ENCODE assay signal across 28 mouse cellular contexts in genomic region chr16:38672370-38672769, GRCm38 (mm10). TPM values are rescaled to one million over a fixed set of nuclear protein-coding genes. Genes with fewer than 3 reads are reported as not detected.
DNase-seq lines count a peak whose midpoint lies in the region; ATAC-seq and TF ChIP-seq lines count a peak whose summit lies in the region.
"Had no signal": no experiment of that assay in that cellular context is flagged by ENCODE, and none has a peak within 500 bp of the region (broad histone marks: within the 10 kb centered on the region; RNA-seq: fewer than 3 reads in every experiment).

No protein-coding gene starts in this region.

- peak; percentile 36; the same call in 1 of the 2 replicates for ATAC-seq in heart, embryonic 14.5 days (ENCODE audit: insufficient number of reproducible peaks, insufficient read depth, low FRiP score, low read depth)
- no peak for ATAC-seq in hindbrain, embryonic 15.5 days (ENCODE audit: low FRiP score, low read depth)
- no peak for ATAC-seq in hindbrain, embryonic 11.5 days (ENCODE audit: low FRiP score)
- ATAC-seq in lung, embryonic 16.5 days (ENCODE audit: low read depth): peak; percentile 52
- ATAC-seq: activated CD4-positive, CD25-positive, alpha-beta regulatory T cell, adult 4 months; forebrain, embryonic 15.5 days; liver, embryonic 12.5 days; midbrain, embryonic 16.5 days had no signal

- DNase-seq in gastrocnemius, adult 2 months: no peak
- DNase-seq in gastrocnemius, postnatal 4 days (ENCODE audit: low spot score in 2 of 2): no peak
- no peak for DNase-seq in heart, adult 18-20 months
- DNase-seq in hindbrain, embryonic 11.5 days (ENCODE audit: low spot score): no peak
- no peak for DNase-seq in lung, postnatal 14 days
- DNase-seq: adrenal gland, adult 8-10 months; cerebellum, adult 11-12 months; cerebellum, postnatal 10 days; gastrocnemius, postnatal 10 days; kidney, adult 11 months; kidney, postnatal 36 days; lung, postnatal 36 days; retina, postnatal 1 day; right cerebral cortex, postnatal 25 days; spleen, adult 18-20 months; thymus, postnatal 14 days had no signal

- peak overlapping the region; percentile 63; the same call in 1 of the 2 replicates for H3K27ac ChIP-seq in gastrocnemius, adult 2 months
- peak overlapping the region; percentile 64 to 85 for H3K27ac ChIP-seq in heart, embryonic 14.5 days (replicated peaks in 1 of 2; ENCODE audit: control insufficient read depth in 1 of 2, insufficient read depth in 1 of 2, low read depth in 2 of 2, low read length in 2 of 2)
- 0 out of 2 replicates have a peak overlapping the region, but pooled peaks have one; percentile 63 for H3K27ac ChIP-seq in hindbrain, embryonic 15.5 days (replicated peaks)
- no peak overlapping the region for H3K27ac ChIP-seq in hindbrain, embryonic 11.5 days (ENCODE audit: low read depth, low read length)
- H3K27ac ChIP-seq in lung, embryonic 16.5 days (ENCODE audit: low read length): no peak overlapping the region
- H3K27ac ChIP-seq: forebrain, embryonic 15.5 days; kidney, embryonic 15.5 days; limb, embryonic 13.5 days; liver, embryonic 12.5 days had no signal

- peak overlapping the region; percentile 42 for H3K4me2 ChIP-seq in heart, embryonic 14.5 days (ENCODE audit: low read length)
- H3K4me2 ChIP-seq in hindbrain, embryonic 15.5 days: no peak overlapping the region
- H3K4me2 ChIP-seq in hindbrain, embryonic 11.5 days (replicated peaks; ENCODE audit: low read depth, low read length): no peak overlapping the region
- H3K4me2 ChIP-seq in lung, embryonic 16.5 days (ENCODE audit: low read depth, low read length): no peak overlapping the region
- H3K4me2 ChIP-seq: forebrain, embryonic 15.5 days; kidney, embryonic 15.5 days; limb, embryonic 13.5 days; liver, embryonic 12.5 days; neural tube, embryonic 13.5 days had no signal

- no peaks in the 10 kb centered on the region for H3K9me3 ChIP-seq in heart, embryonic 14.5 days (ENCODE audit: control insufficient read depth, low read length)
- H3K9me3 ChIP-seq in hindbrain, embryonic 15.5 days: no peaks in the 10 kb centered on the region
- no peaks in the 10 kb centered on the region for H3K9me3 ChIP-seq in hindbrain, embryonic 11.5 days (ENCODE audit: control insufficient read depth, low read length)
- no peaks in the 10 kb centered on the region for H3K9me3 ChIP-seq in lung, embryonic 16.5 days (ENCODE audit: control insufficient read depth, low read length)
- H3K9me3 ChIP-seq: embryonic facial prominence, embryonic 10.5 days; forebrain, embryonic 15.5 days; kidney, embryonic 15.5 days; limb, embryonic 13.5 days; liver, embryonic 12.5 days; neural tube, embryonic 13.5 days had no signal

- peaks cover 44 to 86% of the 10 kb centered on the region in 2 experiments for H3K4me1 ChIP-seq in heart, embryonic 14.5 days (ENCODE audit: control insufficient read depth in 2 of 2, insufficient read depth in 2 of 2, low read length in 2 of 2)
- peaks cover 38% of the 10 kb centered on the region for H3K4me1 ChIP-seq in hindbrain, embryonic 15.5 days (replicated peaks)
- H3K4me1 ChIP-seq in hindbrain, embryonic 11.5 days (replicated peaks; ENCODE audit: control insufficient read depth, insufficient read depth, low read length): no peaks in the 10 kb centered on the region
- peaks cover 11% of the 10 kb centered on the region for H3K4me1 ChIP-seq in lung, embryonic 16.5 days (replicated peaks; ENCODE audit: control insufficient read depth, insufficient read depth, low read length)
- H3K4me1 ChIP-seq: liver, embryonic 12.5 days had no signal

- no peak overlapping the region for H3K4me3 ChIP-seq in gastrocnemius, adult 2 months
- H3K4me3 ChIP-seq in heart, embryonic 14.5 days (ENCODE audit: control insufficient read depth in 1 of 2, insufficient read depth in 1 of 2, low read depth in 1 of 2, low read length in 2 of 2): no peak overlapping the region
- H3K4me3 ChIP-seq in hindbrain, embryonic 15.5 days: no peak overlapping the region
- no peak overlapping the region for H3K4me3 ChIP-seq in hindbrain, embryonic 11.5 days (ENCODE audit: low read depth, low read length)
- H3K4me3 ChIP-seq in lung, embryonic 16.5 days (ENCODE audit: low read length): no peak overlapping the region
- H3K4me3 ChIP-seq: embryonic facial prominence, embryonic 10.5 days; forebrain, embryonic 15.5 days; kidney, embryonic 15.5 days; limb, embryonic 13.5 days; liver, embryonic 12.5 days; myocyte; neural tube, embryonic 13.5 days had no signal

- no peaks in the 10 kb centered on the region; the same call in 1 of the 2 replicates for H3K36me3 ChIP-seq in heart, embryonic 14.5 days (ENCODE audit: control insufficient read depth, insufficient read depth, low read length)
- no peaks in the 10 kb centered on the region for H3K36me3 ChIP-seq in hindbrain, embryonic 15.5 days
- no peaks in the 10 kb centered on the region for H3K36me3 ChIP-seq in hindbrain, embryonic 11.5 days (ENCODE audit: control insufficient read depth, insufficient read depth, low read length)
- 0 out of 2 replicates have a peak, but pooled peaks cover 2% of the 10 kb centered on the region for H3K36me3 ChIP-seq in lung, embryonic 16.5 days (ENCODE audit: control insufficient read depth, insufficient read depth, low read length)
- H3K36me3 ChIP-seq: forebrain, embryonic 15.5 days; kidney, embryonic 15.5 days; limb, embryonic 13.5 days; liver, embryonic 12.5 days; neural tube, embryonic 13.5 days had no signal

- no peaks in the 10 kb centered on the region for H3K27me3 ChIP-seq in heart, embryonic 14.5 days (ENCODE audit: control insufficient read depth, insufficient read depth, low read length)
- H3K27me3 ChIP-seq in hindbrain, embryonic 15.5 days: no peaks in the 10 kb centered on the region
- no peaks in the 10 kb centered on the region for H3K27me3 ChIP-seq in hindbrain, embryonic 11.5 days (ENCODE audit: control insufficient read depth, insufficient read depth, low read length)
- H3K27me3 ChIP-seq in lung, embryonic 16.5 days (ENCODE audit: control insufficient read depth, insufficient read depth, low read depth, low read length): no peaks in the 10 kb centered on the region
- H3K27me3 ChIP-seq: forebrain, embryonic 15.5 days; kidney, embryonic 15.5 days; limb, embryonic 13.5 days; liver, embryonic 12.5 days; neural tube, embryonic 13.5 days had no signal

- WGBS in heart, embryonic 14.5 days: 9% methylated on average over 5 of the region's 5 CpGs
- 44% methylated on average over 5 of the region's 5 CpGs for WGBS in hindbrain, embryonic 15.5 days
- WGBS in hindbrain, embryonic 11.5 days: 54% methylated on average over 5 of the region's 5 CpGs
- 39% methylated on average over 5 of the region's 5 CpGs for WGBS in lung, embryonic 16.5 days

- TF ChIP-seq CTCF in gastrocnemius, adult 2 months (IDR thresholded peaks at IDR 0.05): no peak

- intact Hi-C loops in gastrocnemius, adult 2 months (cut with DNase I): no loop called here

- no peak overlapping the region for H3K9ac ChIP-seq in heart, embryonic 14.5 days (ENCODE audit: low read length)
- no peak overlapping the region for H3K9ac ChIP-seq in hindbrain, embryonic 15.5 days
- no peak overlapping the region for H3K9ac ChIP-seq in hindbrain, embryonic 11.5 days (ENCODE audit: low read depth, low read length)
- H3K9ac ChIP-seq in lung, embryonic 16.5 days (ENCODE audit: low read length): no peak overlapping the region
- H3K9ac ChIP-seq: forebrain, embryonic 15.5 days; kidney, embryonic 15.5 days; limb, embryonic 13.5 days; liver, embryonic 12.5 days; neural tube, embryonic 13.5 days had no signal

RNA-seq across cellular contexts. Expression of gene Arhgap31, which starts 40.7 kb away (rescaled TPM):
- total RNA-seq in gastrocnemius, adult 2 months (2021): 10 to 100 TPM; 11.9 to 18.6 TPM
- total RNA-seq in gastrocnemius, postnatal 4 days (2021): 10 to 100 TPM; 30.1 to 31.2 TPM
- polyA plus RNA-seq in heart, embryonic 14.5 days (2014; fragmentation: Nextera tagmentation; extraction: Ambion mirVana): 46.6 and 51.3 TPM in 2 replicates
- total RNA-seq in heart, adult 18-20 months (2021): 10 to 100 TPM; 39.6 to 40.8 TPM
- 5.8 and 6.4 TPM in 2 replicates for polyA plus RNA-seq in hindbrain, embryonic 15.5 days (2015; fragmentation: Nextera tagmentation; extraction: Ambion mirVana)
- polyA plus RNA-seq in hindbrain, embryonic 11.5 days (2014; fragmentation: Nextera tagmentation; extraction: Ambion mirVana): 7.3 and 9.0 TPM in 2 replicates
- 21.5 and 23.9 TPM in 2 replicates for polyA plus RNA-seq in lung, embryonic 16.5 days (2015; fragmentation: Nextera tagmentation; extraction: Ambion mirVana)

Comparison
In these comparisons a context has a peak if more than half of its experiments do, and no peak if none do; other contexts are left out.
1. H3K27ac ChIP-seq: peak in gastrocnemius, adult 2 months (single experiment), heart, embryonic 14.5 days (2 of 2) and hindbrain, embryonic 15.5 days (single experiment); none in hindbrain, embryonic 11.5 days (single experiment) and lung, embryonic 16.5 days (single experiment).
2. ATAC-seq: peak in heart, embryonic 14.5 days (single experiment) and lung, embryonic 16.5 days (single experiment); none in hindbrain, embryonic 15.5 days (single experiment) and hindbrain, embryonic 11.5 days (single experiment).